Mouse (Mus musculus) stomach, postnatal 0 days (tissue): ENCODE results near the gene Slco3a1. TPM values are rescaled to one million over a fixed set of nuclear protein-coding genes. Genes with fewer than 3 reads are reported as not detected.

Experiments used
- ATAC-seq: fragments of 200-750 bp; cut with Nextera tagmentation; 2 replicates; pipeline ENCODE4 v1.8.0; 2017; ENCODE audit not compliant: low FRiP score, low TSS enrichment
- DNase-seq: peaks from one replicate; pipeline ENCODE4 v3.0.0-alpha.2; 2016; ENCODE audit warnings: low spot score
- H3K27ac ChIP-seq: fragments of 300-500 bp; sonication (generic); replicated peaks from 2 replicates; pipeline ENCODE4 v1.5.1; 2014; ENCODE audit warnings: mild to moderate bottlenecking, control low read depth
- H3K27me3 ChIP-seq: fragments of 300-500 bp; sonication (generic); 2 replicates; pipeline ENCODE4 v1.6.1; 2014; ENCODE audit warnings: low read length; ENCODE audit not compliant: control insufficient read depth, insufficient read depth
- H3K36me3 ChIP-seq: fragments of 300-500 bp; sonication (generic); 2 replicates; pipeline ENCODE4 v1.6.1; 2014; ENCODE audit warnings: low read length, mixed read lengths; ENCODE audit not compliant: control insufficient read depth, insufficient read depth
- H3K4me1 ChIP-seq: fragments of 300-500 bp; sonication (generic); replicated peaks from 2 replicates; pipeline ENCODE4 v1.6.1; 2014; ENCODE audit warnings: antibody characterized with exemption; ENCODE audit not compliant: control insufficient read depth, insufficient read depth
- H3K4me2 ChIP-seq: fragments of 300-500 bp; sonication (generic); replicated peaks from 2 replicates; pipeline ENCODE4 v1.6.1; 2014; ENCODE audit warnings: low read depth, mild to moderate bottlenecking, control low read depth, moderate library complexity
- H3K4me3 ChIP-seq: fragments of 300-500 bp; sonication (generic); 2 replicates; pipeline ENCODE4 v1.5.1; 2014; ENCODE audit warnings: low read depth, low read length, control low read depth
- H3K9ac ChIP-seq: fragments of 300-500 bp; sonication (generic); 2 replicates; pipeline ENCODE4 v1.6.1; 2014; ENCODE audit warnings: mild to moderate bottlenecking, low read length, control low read depth, mixed read lengths
- H3K9me3 ChIP-seq: fragments of 300-500 bp; sonication (generic); 2 replicates; pipeline ENCODE4 v1.6.1; 2016; ENCODE audit warnings: low read length; ENCODE audit not compliant: control insufficient read depth
- CTCF ChIP-seq: IDR thresholded peaks from 2 replicates; pipeline ENCODE4 v1.5.1; 2016; ENCODE audit warnings: antibody characterized with exemption, low read depth, mild to moderate bottlenecking, moderate library complexity
- EP300 ChIP-seq: optimal IDR thresholded peaks from 2 replicates; pipeline ENCODE3; 2016; ENCODE audit warnings: antibody characterized with exemption
- WGBS: fragments of 180-500 bp; shearing (Covaris S2); extraction: QIAGEN DNeasy Blood & Tissue Kit; methylation state at CpG from one replicate; pipeline ENCODE4 v1.1.7; 2014; 5-methylcytosine and 5-hydroxymethylcytosine counted together
- polyA plus RNA-seq: library from polyadenylated mRNA; unstranded; fragments of >200 nt; fragmentation: Nextera tagmentation; extraction: Ambion mirVana; gene quantifications from 2 replicates; pipeline ENCODE4 v1.2.1, GENCODE M21; 2015

Slco3a1 gene
- polyA plus RNA-seq, 1 experiment from 2014 or later, result 9.1 TPM

DNA sequence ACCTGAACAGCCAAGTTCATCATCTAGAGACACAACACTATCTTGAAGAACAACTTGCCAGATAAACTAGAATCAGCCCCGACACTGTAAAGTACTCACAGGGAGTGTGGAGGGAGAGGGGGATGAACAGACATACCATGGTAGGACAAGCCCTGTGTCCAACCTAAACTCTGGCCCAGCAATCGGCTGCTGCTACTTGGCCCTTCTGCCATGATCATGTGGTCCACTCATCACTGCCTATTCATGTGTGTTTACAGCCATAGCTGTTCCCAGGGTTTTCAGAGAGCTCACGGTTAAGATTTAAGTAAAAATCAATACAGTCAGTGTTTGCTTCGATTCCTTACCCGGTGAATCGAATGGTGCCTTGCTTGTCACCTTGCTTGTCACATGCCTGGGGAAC is 7.9 kb downstream of the Slco3a1 start:
- TF ChIP-seq CTCF, result no peak
- TF ChIP-seq EP300, result no peak
- ATAC-seq, result no peak

DNA sequence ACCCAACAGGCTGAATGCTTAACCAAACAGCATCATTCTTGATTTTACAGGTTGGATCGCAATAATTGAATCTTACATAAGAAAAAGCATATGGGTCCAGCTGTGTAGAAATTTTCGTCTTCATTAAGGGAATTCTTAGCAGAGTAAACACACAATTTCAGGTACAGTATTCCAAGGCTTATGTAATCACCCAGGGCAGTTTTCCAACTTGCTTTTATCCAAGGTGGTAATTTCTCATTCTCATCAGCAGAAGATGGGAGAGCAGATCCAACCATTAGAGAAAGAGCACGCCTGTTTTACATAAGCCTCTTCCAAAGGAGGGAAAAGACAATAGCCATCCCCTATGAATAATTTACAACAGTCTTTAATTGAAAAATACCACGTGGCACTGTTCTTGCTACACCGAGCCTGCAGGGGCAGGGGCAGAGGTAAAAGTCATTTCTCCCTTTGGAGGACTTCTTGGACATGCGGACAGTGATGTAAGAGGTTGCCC is 9.0 kb downstream of the Slco3a1 start:
- Histone ChIP-seq H3K9ac (no peak overlapping the region), H3K27me3 (no peaks in the 10 kb centered on the region), H3K4me3 (no peak overlapping the region), H3K4me1 (no peaks in the 10 kb centered on the region), H3K9me3 (no peaks in the 10 kb centered on the region), H3K36me3 (no peaks in the 10 kb centered on the region), H3K27ac (no peak overlapping the region), H3K4me2 (no peak overlapping the region)
- TF ChIP-seq CTCF (no peak), EP300 (no peak)
- 78% methylated on average over 6 of the region's 6 CpGs for WGBS
- DNase-seq (no peak), ATAC-seq (no peak)

More for the DNA sequence above, 7.9 kb downstream of the Slco3a1 start:
- no peaks in the 10 kb centered on the region for H3K9me3 ChIP-seq
- H3K9ac ChIP-seq, result no peak overlapping the region
- H3K27me3 ChIP-seq, result no peaks in the 10 kb centered on the region
- WGBS, result 64% methylated on average over 6 of the region's 6 CpGs
- no peaks in the 10 kb centered on the region for H3K4me1 ChIP-seq
- no peak for DNase-seq
- H3K36me3 ChIP-seq, result no peaks in the 10 kb centered on the region
- H3K27ac ChIP-seq, result no peak overlapping the region
- H3K4me2 ChIP-seq, result no peak overlapping the region
- H3K4me3 ChIP-seq, result no peak overlapping the region

DNA sequence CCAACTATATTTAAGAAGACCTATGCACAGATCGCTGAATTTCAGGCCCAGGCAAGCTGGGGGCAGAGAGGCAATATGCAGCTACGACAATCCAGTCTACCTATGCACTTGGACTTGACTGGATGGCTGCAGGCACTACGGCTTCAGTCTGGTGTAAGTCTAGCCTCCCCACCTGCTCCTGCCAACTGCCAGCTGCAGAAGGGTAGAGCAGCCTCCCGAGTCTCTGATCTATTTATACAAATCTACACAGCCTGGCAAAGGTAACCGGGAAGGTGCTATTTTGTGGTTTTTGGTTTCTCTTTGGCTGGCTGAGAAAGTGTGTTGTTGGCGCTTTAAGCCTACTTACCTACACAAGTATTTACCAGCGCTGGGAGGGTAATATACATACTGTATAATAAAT is 10.3 kb downstream of the Slco3a1 start:
- H3K4me2 ChIP-seq, result no peak overlapping the region
- H3K9ac ChIP-seq, result no peak overlapping the region
- no peak for TF ChIP-seq CTCF
- TF ChIP-seq EP300, result no peak
- DNase-seq (no peak), ATAC-seq (no peak)
- H3K9me3 ChIP-seq, result no peaks in the 10 kb centered on the region
- WGBS, result 66% methylated on average over 7 of the region's 7 CpGs
- H3K36me3 ChIP-seq, result no peaks in the 10 kb centered on the region
- no peak overlapping the region for H3K4me3 ChIP-seq
- H3K4me1 ChIP-seq, result no peaks in the 10 kb centered on the region
- H3K27ac ChIP-seq, result no peak overlapping the region
- H3K27me3 ChIP-seq, result no peaks in the 10 kb centered on the region

DNA sequence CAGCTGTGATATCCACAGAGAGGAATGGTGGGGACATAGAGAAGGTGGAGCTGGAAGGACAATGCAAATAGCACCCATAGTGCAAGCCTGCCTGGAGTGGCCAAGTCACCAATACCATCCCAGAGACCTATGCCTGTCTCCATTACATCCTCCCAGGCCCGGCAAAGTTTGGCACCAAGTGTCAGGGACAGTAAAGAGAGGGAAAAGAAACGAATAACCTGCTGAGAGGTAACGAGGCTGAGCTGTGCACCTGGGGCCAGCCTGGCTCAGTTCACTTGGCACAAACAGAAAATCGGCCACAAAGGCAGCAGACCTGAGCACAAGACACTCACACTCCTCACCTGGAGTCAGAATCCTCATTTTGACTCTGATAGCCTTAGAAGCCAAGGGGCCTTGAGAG is 12.6 kb downstream of the Slco3a1 start:
- H3K9ac ChIP-seq, result no peak overlapping the region
- H3K36me3 ChIP-seq, result no peaks in the 10 kb centered on the region
- no peaks in the 10 kb centered on the region for H3K27me3 ChIP-seq
- H3K27ac ChIP-seq, result no peak overlapping the region
- H3K4me3 ChIP-seq, result no peak overlapping the region
- ATAC-seq (no peak), DNase-seq (no peak)
- 69% methylated on average over 4 of the region's 4 CpGs for WGBS
- no peak for TF ChIP-seq CTCF
- TF ChIP-seq EP300, result no peak
- no peaks in the 10 kb centered on the region for H3K9me3 ChIP-seq
- H3K4me1 ChIP-seq, result no peaks in the 10 kb centered on the region
- H3K4me2 ChIP-seq, result no peak overlapping the region

DNA sequence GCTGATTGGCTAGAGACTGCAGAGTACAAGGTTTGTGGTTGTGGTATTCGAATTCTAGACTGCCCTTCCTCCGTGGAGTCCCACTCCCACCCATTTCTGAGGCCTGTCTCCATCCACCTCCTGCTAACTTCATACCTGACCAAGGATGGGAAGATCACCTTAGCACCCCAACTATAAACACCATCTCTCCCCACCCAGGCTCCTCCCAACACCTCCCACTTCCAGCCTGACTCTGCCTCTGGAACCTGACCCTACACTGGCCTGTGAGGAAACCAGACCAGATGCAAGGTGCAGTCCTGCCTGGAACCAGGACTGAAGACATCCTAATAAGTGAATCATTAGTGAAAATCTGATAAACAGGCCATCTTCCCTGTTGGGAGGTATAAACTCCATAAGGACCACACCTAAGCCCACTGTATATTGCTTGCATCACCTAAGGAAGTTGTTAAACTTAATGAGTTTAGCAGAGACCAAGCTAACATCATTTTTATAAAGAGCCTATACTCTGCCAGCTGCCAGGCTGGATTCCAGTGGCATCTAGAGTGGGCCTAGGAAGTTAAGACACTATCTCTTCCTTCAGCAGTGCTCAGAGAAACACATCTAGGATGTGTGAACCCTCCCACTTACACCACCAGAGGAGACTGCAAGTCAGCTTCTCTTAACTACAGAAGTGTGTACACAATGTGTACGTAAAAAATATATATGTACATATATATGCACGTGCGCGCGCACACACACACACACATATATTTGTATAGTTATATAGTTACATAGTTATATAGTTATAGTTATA is 13.5 kb downstream of the Slco3a1 start:
- no peak for DNase-seq
- H3K27ac ChIP-seq, result no peak overlapping the region
- H3K36me3 ChIP-seq, result no peaks in the 10 kb centered on the region
- no peak overlapping the region for H3K4me2 ChIP-seq
- no peak overlapping the region for H3K4me3 ChIP-seq
- 92% methylated on average over 7 of the region's 7 CpGs for WGBS
- H3K4me1 ChIP-seq, result no peaks in the 10 kb centered on the region
- no peaks in the 10 kb centered on the region for H3K27me3 ChIP-seq
- TF ChIP-seq EP300 (no peak), CTCF (no peak)
- no peak for ATAC-seq
- H3K9me3 ChIP-seq, result no peaks in the 10 kb centered on the region
- H3K9ac ChIP-seq, result no peak overlapping the region

DNA sequence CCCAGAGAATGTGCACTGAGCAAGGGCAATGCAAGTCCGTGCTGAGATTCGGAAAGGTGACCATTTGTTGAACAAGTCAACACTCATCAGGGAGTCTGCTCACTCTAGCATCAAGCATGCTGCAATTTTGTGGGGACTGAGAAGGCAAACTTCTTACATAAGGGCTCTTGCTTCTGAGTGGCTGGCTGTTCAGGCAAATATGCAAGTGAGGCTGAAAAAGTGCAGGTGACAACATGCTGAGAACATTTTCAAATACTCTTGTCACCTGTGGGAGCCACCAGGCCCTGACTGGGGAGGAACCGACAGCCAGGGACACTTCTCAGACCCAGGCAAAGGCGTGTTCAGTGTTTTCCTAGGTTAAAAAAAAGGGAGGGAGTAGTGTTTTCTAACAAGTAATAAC is 18.4 kb downstream of the Slco3a1 start:
- Histone ChIP-seq H3K9ac (no peak overlapping the region), H3K9me3 (no peaks in the 10 kb centered on the region), H3K4me2 (no peak overlapping the region), H3K36me3 (no peaks in the 10 kb centered on the region), H3K4me1 (no peaks in the 10 kb centered on the region), H3K4me3 (no peak overlapping the region), H3K27ac (no peak overlapping the region), H3K27me3 (no peaks in the 10 kb centered on the region)
- WGBS, result 67% methylated on average over 4 of the region's 4 CpGs
- DNase-seq, result no peak
- TF ChIP-seq EP300 (no peak), CTCF (no peak)
- ATAC-seq, result no peak
